Comparison of ENCODE assay signal across 8 mouse cellular contexts in the genomic region with DNA sequence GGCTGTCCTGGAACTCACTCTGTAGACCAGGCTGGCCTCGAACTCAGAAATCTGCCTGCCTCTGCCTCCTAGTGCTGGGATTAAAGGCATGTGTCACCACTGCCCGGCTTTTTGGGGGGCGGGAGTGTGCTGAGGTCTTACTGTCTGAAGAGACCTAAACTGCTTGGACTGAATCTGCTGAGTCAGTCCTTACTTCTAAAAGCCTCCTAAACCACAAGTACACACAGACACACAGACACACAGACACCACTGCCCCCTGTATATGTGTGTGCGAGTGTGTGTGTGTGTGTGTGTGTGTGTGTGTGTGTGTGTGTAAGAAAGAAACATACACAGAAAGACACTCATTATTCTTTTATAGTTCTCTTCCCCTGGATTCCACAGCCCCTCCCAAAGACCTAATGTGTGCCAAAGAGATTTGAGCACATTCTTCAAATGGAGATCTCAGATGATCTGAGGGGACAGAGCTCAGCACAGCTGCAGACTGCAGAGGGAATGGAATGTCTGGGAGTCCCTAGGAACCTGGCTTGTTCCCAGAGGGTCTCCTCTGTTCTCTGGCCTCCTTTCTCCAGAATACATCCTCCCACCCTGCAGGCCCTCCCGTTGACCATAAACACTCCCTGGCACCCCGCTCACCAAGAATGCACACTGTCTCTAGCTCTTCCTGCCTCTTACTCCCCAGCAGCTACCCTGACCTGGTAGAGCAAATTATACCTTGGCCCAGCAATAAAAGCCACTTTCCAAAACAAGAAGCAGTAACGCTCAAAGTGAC. TPM values are rescaled to one million over a fixed set of nuclear protein-coding genes. Genes with fewer than 3 reads are reported as not detected.
A peak's percentile ranks its signal among the peaks of the same experiment; 100 is the strongest.
DNase-seq lines count a peak whose midpoint lies in the region; ATAC-seq and TF ChIP-seq lines count a peak whose summit lies in the region.

No protein-coding gene starts in this region.

- no peak overlapping the region for H3ac ChIP-seq in myocyte (ENCODE audit: control insufficient read depth, insufficient read length)

- peak overlapping the region; percentile 90 for H3K27ac ChIP-seq in kidney, embryonic 16.5 days (ENCODE audit: low read length)
- 0 out of 2 replicates have a peak overlapping the region, but pooled peaks have one; percentile 38 for H3K27ac ChIP-seq in embryonic facial prominence, embryonic 12.5 days
- peak overlapping the region; percentile 88 for H3K27ac ChIP-seq in hindbrain, embryonic 16.5 days (ENCODE audit: low read depth, low read length)

- peak overlapping the region; percentile 69 for H3K9ac ChIP-seq in kidney, embryonic 16.5 days (replicated peaks; ENCODE audit: low read length)
- peak overlapping the region; percentile 32; the same call in 1 of the 2 replicates for H3K9ac ChIP-seq in embryonic facial prominence, embryonic 12.5 days
- peak overlapping the region; percentile 77 for H3K9ac ChIP-seq in hindbrain, embryonic 16.5 days (ENCODE audit: low read depth, low read length)

- peak overlapping the region; percentile 58 for H3K4me3 ChIP-seq in kidney, embryonic 16.5 days (ENCODE audit: low read length)
- peak overlapping the region; percentile 49 for H3K4me3 ChIP-seq in embryonic facial prominence, embryonic 12.5 days
- H3K4me3 ChIP-seq in hindbrain, embryonic 16.5 days (ENCODE audit: low read length): peak overlapping the region; percentile 55
- peak overlapping the region; percentile 33 for H3K4me3 ChIP-seq in myocyte

- peak overlapping the region; percentile 81 for H3K4me2 ChIP-seq in kidney, embryonic 16.5 days (replicated peaks; ENCODE audit: low read depth, low read length)
- peak overlapping the region; percentile 78 for H3K4me2 ChIP-seq in embryonic facial prominence, embryonic 12.5 days (replicated peaks)
- H3K4me2 ChIP-seq in hindbrain, embryonic 16.5 days (ENCODE audit: low read length): peak overlapping the region; percentile 63
- peak overlapping the region; percentile 82 for H3K4me2 ChIP-seq in myocyte (ENCODE audit: low read depth)

- peak; percentile 50 for ATAC-seq in kidney, embryonic 16.5 days (ENCODE audit: low FRiP score, low TSS enrichment)
- no peak for ATAC-seq in embryonic facial prominence, embryonic 12.5 days (ENCODE audit: insufficient number of reproducible peaks, insufficient read depth, low FRiP score, low TSS enrichment)
- peak; percentile 24; the same call in 1 of the 2 replicates for ATAC-seq in hindbrain, embryonic 16.5 days

- H3K27me3 ChIP-seq in kidney, embryonic 16.5 days (ENCODE audit: insufficient read depth, low read length): 0 out of 2 replicates have a peak, but pooled peaks cover 2% of the 10 kb centered on the region
- H3K27me3 ChIP-seq in embryonic facial prominence, embryonic 12.5 days: no peaks in the 10 kb centered on the region
- H3K27me3 ChIP-seq in hindbrain, embryonic 16.5 days (replicated peaks; ENCODE audit: control insufficient read depth, insufficient read depth, low read length): no peaks in the 10 kb centered on the region
- H3K27me3 ChIP-seq in myocyte (ENCODE audit: control insufficient read depth, insufficient read depth, insufficient read length): no peaks in the 10 kb centered on the region

- TF ChIP-seq POLR2A in myocyte (IDR thresholded peaks at IDR 0.05; ENCODE audit: insufficient read length, low read depth): no peak

- no peaks in the 10 kb centered on the region for H3K36me3 ChIP-seq in kidney, embryonic 16.5 days (ENCODE audit: insufficient read depth, low read length)
- no peaks in the 10 kb centered on the region for H3K36me3 ChIP-seq in embryonic facial prominence, embryonic 12.5 days
- no peaks in the 10 kb centered on the region for H3K36me3 ChIP-seq in hindbrain, embryonic 16.5 days (ENCODE audit: control insufficient read depth, insufficient read depth, low read length)
- no peaks in the 10 kb centered on the region for H3K36me3 ChIP-seq in myocyte (ENCODE audit: control insufficient read depth, insufficient read depth)

- DNase-seq in kidney, adult 18-20 months: no peak
- DNase-seq in right cerebral cortex, postnatal 36 days (ENCODE audit: low spot score in 2 of 2): no peak
- no peak for DNase-seq in gastrocnemius, adult 18-20 months (ENCODE audit: low spot score)
- no peak for DNase-seq in right cerebral cortex, postnatal 4 days

- H3K9me3 ChIP-seq in kidney, embryonic 16.5 days (ENCODE audit: low read length): no peaks in the 10 kb centered on the region
- no peaks in the 10 kb centered on the region for H3K9me3 ChIP-seq in embryonic facial prominence, embryonic 12.5 days
- H3K9me3 ChIP-seq in hindbrain, embryonic 16.5 days (ENCODE audit: control insufficient read depth, low read length): no peaks in the 10 kb centered on the region

- WGBS in kidney, embryonic 16.5 days: 46% methylated on average over 7 of the region's 7 CpGs
- 55% methylated on average over 7 of the region's 7 CpGs for WGBS in embryonic facial prominence, embryonic 12.5 days
- WGBS in hindbrain, embryonic 16.5 days: 56% methylated on average over 7 of the region's 7 CpGs

- no peaks in the 10 kb centered on the region for H3K79me2 ChIP-seq in myocyte (ENCODE audit: control insufficient read depth, insufficient read depth)

- peaks cover 42% of the 10 kb centered on the region for H3K4me1 ChIP-seq in kidney, embryonic 16.5 days (ENCODE audit: insufficient read depth, low read length)
- H3K4me1 ChIP-seq in embryonic facial prominence, embryonic 12.5 days: peaks cover 19% of the 10 kb centered on the region
- H3K4me1 ChIP-seq in hindbrain, embryonic 16.5 days (ENCODE audit: control insufficient read depth, insufficient read depth, low read depth, low read length): peaks cover 30% of the 10 kb centered on the region

TF ChIP-seq in myocyte, 11 proteins besides CTCF, POLR2A, EP300 and RAD21:
- TF ChIP-seq E2F4 (IDR thresholded peaks at IDR 0.05; ENCODE audit: insufficient read depth): no peak
- TF ChIP-seq TCF12 (IDR thresholded peaks at IDR 0.05; ENCODE audit: insufficient read depth, poor library complexity, severe bottlenecking): no peak
- peak in 2 of 3 experiments; percentile 28 to 48 for TF ChIP-seq MYOG (IDR thresholded peaks at IDR 0.05; ENCODE audit: control insufficient read depth in 1 of 3, insufficient read depth in 1 of 3, insufficient read length in 2 of 3, low read depth in 2 of 3)
- no peak for TF ChIP-seq REST (IDR thresholded peaks at IDR 0.05; ENCODE audit: insufficient read depth, insufficient read length)
- no peak for TF ChIP-seq MAX (IDR thresholded peaks at IDR 0.05; ENCODE audit: low read depth)
- TF ChIP-seq POLR2AphosphoS2 (IDR thresholded peaks at IDR 0.05; ENCODE audit: insufficient read length, low read depth): no peak
- TF ChIP-seq CEBPB (IDR thresholded peaks at IDR 0.05; ENCODE audit: insufficient read depth, poor library complexity, severe bottlenecking): no peak
- no peak for TF ChIP-seq SRF (IDR thresholded peaks at IDR 0.05; ENCODE audit: control insufficient read depth, insufficient read length, low read depth)
- TF ChIP-seq MYOD1 (IDR thresholded peaks at IDR 0.05; ENCODE audit: control insufficient read depth in 1 of 3, insufficient read length in 2 of 3, low read depth in 2 of 3): peak in 2 of 3 experiments; percentile 37 to 55
- no peak for TF ChIP-seq USF1 (IDR thresholded peaks at IDR 0.05; ENCODE audit: low read depth)
- TF ChIP-seq TCF3 (IDR thresholded peaks at IDR 0.05; ENCODE audit: insufficient read length, low read depth): no peak

RNA-seq across cellular contexts. Expression of gene Csdc2, which starts 0.5 kb away (rescaled TPM):
- polyA plus RNA-seq in kidney, embryonic 16.5 days (2015; fragmentation: Nextera tagmentation; extraction: Ambion mirVana): 35.2 and 38.1 TPM in 2 replicates
- 12.8 and 15.9 TPM in 2 replicates for polyA plus RNA-seq in embryonic facial prominence, embryonic 12.5 days (2016; fragmentation: Nextera tagmentation; extraction: Ambion mirVana)
- polyA plus RNA-seq in hindbrain, embryonic 16.5 days (2015; fragmentation: Nextera tagmentation; extraction: Ambion mirVana): 287 and 292 TPM in 2 replicates
- polyA plus RNA-seq in myocyte (2012; fragmentation: generic; extraction: Trizol): 38.3 TPM
- 1 to 10 TPM; 1.0 to 1.5 TPM for total RNA-seq in gastrocnemius, adult 18-20 months (2021)

RNA-seq across cellular contexts. Expression of gene Polr3h, which starts 10.0 kb away (rescaled TPM):
- 95.5 and 98.5 TPM in 2 replicates for polyA plus RNA-seq in kidney, embryonic 16.5 days (2015; fragmentation: Nextera tagmentation; extraction: Ambion mirVana)
- polyA plus RNA-seq in embryonic facial prominence, embryonic 12.5 days (2016; fragmentation: Nextera tagmentation; extraction: Ambion mirVana): 59.3 and 61.3 TPM in 2 replicates
- polyA plus RNA-seq in hindbrain, embryonic 16.5 days (2015; fragmentation: Nextera tagmentation; extraction: Ambion mirVana): 88.2 and 105 TPM in 2 replicates
- polyA plus RNA-seq in myocyte (2012; fragmentation: generic; extraction: Trizol): 247 TPM
- 1 to 10 TPM; 5.8 to 7.2 TPM for total RNA-seq in gastrocnemius, adult 18-20 months (2021)

RNA-seq across cellular contexts. Expression of gene Pmm1, which starts 24.7 kb away (rescaled TPM):
- 33.6 and 37.3 TPM in 2 replicates for polyA plus RNA-seq in kidney, embryonic 16.5 days (2015; fragmentation: Nextera tagmentation; extraction: Ambion mirVana)
- 25.5 and 26.0 TPM in 2 replicates for polyA plus RNA-seq in embryonic facial prominence, embryonic 12.5 days (2016; fragmentation: Nextera tagmentation; extraction: Ambion mirVana)
- polyA plus RNA-seq in hindbrain, embryonic 16.5 days (2015; fragmentation: Nextera tagmentation; extraction: Ambion mirVana): 122 and 142 TPM in 2 replicates
- polyA plus RNA-seq in myocyte (2012; fragmentation: generic; extraction: Trizol): 104 TPM
- 10 to 100 TPM; 14.1 to 16.7 TPM for total RNA-seq in gastrocnemius, adult 18-20 months (2021)

RNA-seq across cellular contexts. Expression of gene 1700029P11Rik, which starts 44.3 kb away (rescaled TPM):
- not detected in 2 replicates for polyA plus RNA-seq in kidney, embryonic 16.5 days (2015; fragmentation: Nextera tagmentation; extraction: Ambion mirVana)
- not detected in 2 replicates for polyA plus RNA-seq in embryonic facial prominence, embryonic 12.5 days (2016; fragmentation: Nextera tagmentation; extraction: Ambion mirVana)
- polyA plus RNA-seq in hindbrain, embryonic 16.5 days (2015; fragmentation: Nextera tagmentation; extraction: Ambion mirVana): not detected in 2 replicates
- polyA plus RNA-seq in myocyte (2012; fragmentation: generic; extraction: Trizol): not detected
- total RNA-seq in gastrocnemius, adult 18-20 months (2021): not detected

RNA-seq across cellular contexts. Expression of gene Xrcc6, which starts 51.6 kb away (rescaled TPM):
- 89.2 and 89.4 TPM in 2 replicates for polyA plus RNA-seq in kidney, embryonic 16.5 days (2015; fragmentation: Nextera tagmentation; extraction: Ambion mirVana)
- 85.8 and 88.3 TPM in 2 replicates for polyA plus RNA-seq in embryonic facial prominence, embryonic 12.5 days (2016; fragmentation: Nextera tagmentation; extraction: Ambion mirVana)
- 44.4 and 48.9 TPM in 2 replicates for polyA plus RNA-seq in hindbrain, embryonic 16.5 days (2015; fragmentation: Nextera tagmentation; extraction: Ambion mirVana)
- 46.3 TPM for polyA plus RNA-seq in myocyte (2012; fragmentation: generic; extraction: Trizol)
- 10 to 100 TPM; 22.9 to 25.3 TPM for total RNA-seq in gastrocnemius, adult 18-20 months (2021)

Comparison
In these comparisons a context has a peak if more than half of its experiments do, and no peak if none do; other contexts are left out.
1. H3K27ac ChIP-seq: peak in every context shown above with its lines; median percentile 90 in kidney, embryonic 16.5 days; 88 in hindbrain, embryonic 16.5 days; 38 in embryonic facial prominence, embryonic 12.5 days.